Mouse (Mus musculus) liver, embryonic 14.5 days (tissue): ENCODE measurements around the gene Tmem106a.

Experiments used
- CTCF ChIP-seq: IDR thresholded peaks from 2 replicates; pipeline ENCODE4 v1.5.1; 2016; ENCODE audit warnings: antibody characterized with exemption, low read depth, control low read depth
- EP300 ChIP-seq: IDR thresholded peaks from 2 replicates; pipeline ENCODE4 v1.6.1; 2016; ENCODE audit warnings: antibody characterized with exemption, low read depth

DNA sequence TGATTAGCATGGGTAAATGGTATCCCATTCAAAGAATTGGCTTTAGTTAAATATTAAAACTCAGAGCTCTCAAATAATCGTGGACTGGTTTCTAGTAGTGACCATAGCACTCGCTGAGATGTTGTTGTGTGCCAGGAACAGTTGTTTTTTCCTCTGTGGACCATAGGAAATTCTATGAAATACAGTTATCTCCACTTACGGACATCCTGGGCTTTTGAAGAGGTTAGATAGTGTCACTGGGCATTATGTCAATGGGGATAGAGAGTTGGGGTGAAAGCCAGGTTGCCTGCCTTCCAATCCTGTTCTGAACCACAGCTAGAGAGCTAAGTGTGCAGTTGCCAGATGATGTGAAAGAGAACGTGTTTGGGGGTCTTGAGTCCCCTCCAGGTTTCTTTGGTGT is 3.8 kb downstream of the Tmem106a start:
- TF ChIP-seq EP300, result no peak
- no peak for TF ChIP-seq CTCF
